Mouse (Mus musculus) forebrain, embryonic 11.5 days (tissue): ENCODE results near the gene Cit. TPM values are rescaled to one million over a fixed set of nuclear protein-coding genes. Genes with fewer than 3 reads are reported as not detected.
"Not testable (repeated sequence)": the region's sequence is repeated elsewhere in the genome, so short reads cannot be mapped to it uniquely, and the experiment has no call there.

Experiments used
- ATAC-seq: fragments of 200-750 bp; cut with Nextera tagmentation; replicated peaks from 2 replicates; pipeline ENCODE4 v1.8.0; 2017; ENCODE audit warnings: moderate TSS enrichment; ENCODE audit not compliant: low FRiP score
- DNase-seq: peaks from one replicate; pipeline ENCODE4 v3.0.0-alpha.2; 2017; ENCODE audit warnings: low spot score
- H3K27ac ChIP-seq: fragments of 300-500 bp; sonication (generic); 2 replicates; pipeline ENCODE4 v1.5.1; 2014; ENCODE audit warnings: low read depth, low read length
- H3K27me3 ChIP-seq: fragments of 300-500 bp; sonication (generic); 2 replicates; pipeline ENCODE4 v1.6.1; 2014; ENCODE audit warnings: mild to moderate bottlenecking, low read length, mixed read lengths; ENCODE audit not compliant: control insufficient read depth, insufficient read depth
- H3K36me3 ChIP-seq: fragments of 300-500 bp; sonication (generic); 2 replicates; pipeline ENCODE4 v1.6.1; 2014; ENCODE audit warnings: mild to moderate bottlenecking, low read length, moderate library complexity, mixed read lengths; ENCODE audit not compliant: control insufficient read depth, insufficient read depth
- H3K4me1 ChIP-seq: fragments of 300-500 bp; sonication (generic); replicated peaks from 2 replicates; pipeline ENCODE4 v1.6.1; 2014; ENCODE audit warnings: low read length, mixed read lengths; ENCODE audit not compliant: control insufficient read depth, insufficient read depth
- H3K4me2 ChIP-seq: fragments of 300-500 bp; sonication (generic); 2 replicates; pipeline ENCODE4 v1.6.1; 2014; ENCODE audit warnings: low read depth, mild to moderate bottlenecking, low read length, moderate library complexity, mixed read lengths; ENCODE audit not compliant: severe bottlenecking
- H3K4me3 ChIP-seq: fragments of 300-500 bp; sonication (generic); 2 replicates; pipeline ENCODE4 v1.5.1; 2014; ENCODE audit warnings: low read depth, low read length
- H3K9ac ChIP-seq: fragments of 300-500 bp; sonication (generic); 2 replicates; pipeline ENCODE4 v1.6.1; 2014; ENCODE audit warnings: low read length
- H3K9me3 ChIP-seq: fragments of 300-500 bp; sonication (generic); 2 replicates; pipeline ENCODE4 v1.6.1; 2016; ENCODE audit warnings: low read length, mixed read lengths; ENCODE audit not compliant: control insufficient read depth
- WGBS: fragments of 180-500 bp; shearing (Covaris S2); extraction: QIAGEN DNeasy Blood & Tissue Kit; methylation state at CpG from one replicate; pipeline ENCODE4 v1.1.7; 2014; 5-methylcytosine and 5-hydroxymethylcytosine counted together
- polyA plus RNA-seq: library from polyadenylated mRNA; unstranded; fragments of >200 nt; fragmentation: Nextera tagmentation; extraction: Ambion mirVana; gene quantifications from 2 replicates; pipeline ENCODE4 v1.2.1, GENCODE M21; 2014

Cit gene
- polyA plus RNA-seq, 1 experiment from 2014 or later = 48.9 TPM

- H3K4me1 ChIP-seq = no peaks in the 10 kb centered on the region
- no peaks in the 10 kb centered on the region for H3K9me3 ChIP-seq
- H3K4me2 ChIP-seq = no peak overlapping the region
- DNase-seq (no peak), ATAC-seq (no peak)
- H3K9ac ChIP-seq = no peak overlapping the region
- H3K4me3 ChIP-seq = no peak overlapping the region
- H3K27me3 ChIP-seq = no peaks in the 10 kb centered on the region
- H3K36me3 ChIP-seq = no peaks in the 10 kb centered on the region
- no peak overlapping the region for H3K27ac ChIP-seq
- 94% methylated on average over 7 of the region's 7 CpGs for WGBS
These were observed 23.2 kb upstream of the Cit start for GRCm38 (mm10) chr5:115821910-115822309.

GRCm38 (mm10) chr5:115832754-115833153, 12.3 kb upstream of the Cit start:
- whole genome bisulfite sequencing = 88% methylated on average over 2 of the region's 2 CpGs

GRCm38 (mm10) chr5:115833806-115834205, 11.3 kb upstream of the Cit start:
- H3K27me3 ChIP-seq, H3K9me3 ChIP-seq: not testable (repeated sequence)

More at GRCm38 (mm10) chr5:115832754-115833153, 12.3 kb upstream of the Cit start:
- Histone ChIP-seq H3K4me1 (no peaks in the 10 kb centered on the region), H3K36me3 (no peaks in the 10 kb centered on the region), H3K27ac (no peak overlapping the region), H3K4me3 (no peak overlapping the region), H3K27me3 (no peaks in the 10 kb centered on the region), H3K9me3 (no peaks in the 10 kb centered on the region), H3K9ac (no peak overlapping the region), H3K4me2 (no peak overlapping the region)
- ATAC-seq (no peak), DNase-seq (no peak)

GRCm38 (mm10) chr5:115835291-115835690, 9.8 kb upstream of the Cit start:
- no peaks in the 10 kb centered on the region for H3K9me3 ChIP-seq
- H3K9ac ChIP-seq = no peak overlapping the region
- no peaks in the 10 kb centered on the region for H3K27me3 ChIP-seq
- no peak overlapping the region for H3K27ac ChIP-seq
- no peaks in the 10 kb centered on the region for H3K4me1 ChIP-seq
- H3K4me3 ChIP-seq = no peak overlapping the region
- WGBS = 66% methylated on average over 7 of the region's 7 CpGs
- ATAC-seq (no peak), DNase-seq (no peak)
- no peaks in the 10 kb centered on the region for H3K36me3 ChIP-seq
- no peak overlapping the region for H3K4me2 ChIP-seq

More at GRCm38 (mm10) chr5:115833806-115834205, 11.3 kb upstream of the Cit start:
- H3K36me3 ChIP-seq, H3K4me3 ChIP-seq, H3K27ac ChIP-seq, ATAC-seq, H3K4me2 ChIP-seq, H3K4me1 ChIP-seq, H3K9ac ChIP-seq, DNase-seq: not testable (repeated sequence)

- Histone ChIP-seq H3K4me3 (no peak overlapping the region), H3K27me3 (no peaks in the 10 kb centered on the region), H3K9me3 (no peaks in the 10 kb centered on the region), H3K27ac (no peak overlapping the region), H3K36me3 (no peaks in the 10 kb centered on the region), H3K4me1 (no peaks in the 10 kb centered on the region), H3K4me2 (no peak overlapping the region), H3K9ac (no peak overlapping the region)
- WGBS = 85% methylated on average over 6 of the region's 6 CpGs
- no peak for ATAC-seq
- DNase-seq = no peak
These were observed 7.0 kb upstream of the Cit start for GRCm38 (mm10) chr5:115838059-115838458.

GRCm38 (mm10) chr5:115840453-115840852, 4.6 kb upstream of the Cit start:
- no peaks in the 10 kb centered on the region for H3K27me3 ChIP-seq
- H3K4me1 ChIP-seq = no peaks in the 10 kb centered on the region
- no peak overlapping the region for H3K4me2 ChIP-seq
- ATAC-seq (no peak), DNase-seq (no peak)
- H3K9me3 ChIP-seq = no peaks in the 10 kb centered on the region
- H3K27ac ChIP-seq = no peak overlapping the region
- 89% methylated on average over 5 of the region's 5 CpGs for WGBS
- no peak overlapping the region for H3K4me3 ChIP-seq
- H3K9ac ChIP-seq = no peak overlapping the region
- H3K36me3 ChIP-seq = no peaks in the 10 kb centered on the region

- Histone ChIP-seq H3K4me3 (no peak overlapping the region), H3K27ac (no peak overlapping the region), H3K9me3 (no peaks in the 10 kb centered on the region), H3K27me3 (no peaks in the 10 kb centered on the region), H3K4me1 (peaks cover 4% of the 10 kb centered on the region), H3K4me2 (no peak overlapping the region), H3K9ac (no peak overlapping the region), H3K36me3 (no peaks in the 10 kb centered on the region)
- ATAC-seq = no peak
- no peak for DNase-seq
- WGBS = 79% methylated on average over 12 of the region's 12 CpGs
These were observed 3.9 kb upstream of the Cit start for GRCm38 (mm10) chr5:115840946-115841775.

GRCm38 (mm10) chr5:115844368-115844765, 711 bp upstream of the Cit start:
- DNase-seq (no peak), ATAC-seq (peak; percentile 19; the same call in 1 of the 2 replicates)
- H3K4me3 ChIP-seq = peak overlapping the region; percentile 83
- H3K4me2 ChIP-seq = peak overlapping the region; percentile 76
- H3K27ac ChIP-seq = peak overlapping the region; percentile 71
- H3K9ac ChIP-seq = peak overlapping the region; percentile 82
- H3K4me1 ChIP-seq = peaks cover 10% of the 10 kb centered on the region
- no peaks in the 10 kb centered on the region for H3K9me3 ChIP-seq
- H3K36me3 ChIP-seq = no peaks in the 10 kb centered on the region; the same call in 1 of the 2 replicates
- no peaks in the 10 kb centered on the region for H3K27me3 ChIP-seq
- 3% methylated on average over 12 of the region's 12 CpGs for WGBS
